Mouse (Mus musculus) MEL (cell line): ENCODE measurements around the gene Lrrc74a.

Source experiments
- CTCF ChIP-seq, 3 experiments: IDR thresholded peaks in 2 of 3; conservative IDR thresholded peaks in 1 of 3; 2 replicates each; pipeline ENCODE4 v1.5.1; 2011 to 2012; ENCODE audit warnings: low read length in 3 of 3, low read depth in 2 of 3, mild to moderate bottlenecking in 2 of 3, improper control_type of control experiment in 1 of 3, inconsistent platforms in 1 of 3, mixed read lengths in 1 of 3, moderate library complexity in 1 of 3; ENCODE audit not compliant: control insufficient read depth in 1 of 3, insufficient read depth in 1 of 3, poor library complexity in 1 of 3, severe bottlenecking in 1 of 3
- ETS1 ChIP-seq: IDR thresholded peaks from 2 replicates; pipeline ENCODE4 v1.6.1; 2012; ENCODE audit warnings: low read depth, mild to moderate bottlenecking, inconsistent platforms, low read length, improper control_type of control experiment, moderate library complexity
- GABPA ChIP-seq: IDR thresholded peaks from 2 replicates; pipeline ENCODE4 v1.6.1; 2012; ENCODE audit warnings: low read depth, mild to moderate bottlenecking, inconsistent platforms, low read length, improper control_type of control experiment, moderate library complexity
- POLR2A ChIP-seq, 2 experiments: IDR thresholded peaks; 2 replicates each; pipeline ENCODE4 v1.6.1; 2011 to 2012; ENCODE audit warnings: low read length in 2 of 2, mild to moderate bottlenecking in 2 of 2, control low read depth in 1 of 2, improper control_type of control experiment in 1 of 2, low read depth in 1 of 2, moderate library complexity in 1 of 2; ENCODE audit not compliant: control insufficient read depth in 1 of 2, insufficient read depth in 1 of 2, poor library complexity in 1 of 2
- RCOR1 ChIP-seq: IDR thresholded peaks from 2 replicates; pipeline ENCODE4 v1.6.1; 2012; ENCODE audit warnings: low read depth, mild to moderate bottlenecking, inconsistent platforms, low read length, improper control_type of control experiment

DNA sequence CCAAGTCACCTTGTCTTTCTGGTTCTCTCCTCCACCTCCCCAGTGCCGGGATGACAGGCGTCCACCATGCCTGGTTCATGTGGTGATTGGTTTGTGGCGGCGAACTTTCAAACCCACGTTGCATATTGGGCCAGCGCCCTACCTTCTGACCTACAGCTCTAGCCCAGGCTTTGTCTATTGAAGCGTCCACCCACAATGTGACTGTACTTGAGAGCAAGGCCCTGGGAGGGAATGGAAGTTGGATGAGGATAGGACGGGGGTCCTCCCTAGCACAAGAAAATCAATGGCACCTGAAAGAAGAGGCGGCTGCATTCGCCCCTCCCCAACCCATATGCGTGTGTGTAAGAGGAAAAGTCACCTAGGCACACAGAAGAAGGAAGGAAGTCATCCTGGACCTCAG is 60.2 kb downstream of the Lrrc74a start:
- no peak for TF ChIP-seq CTCF (IDR thresholded peaks at IDR 0.05 in 2 of 3, conservative IDR thresholded peaks at IDR 0.05 in 1 of 3; ENCODE audit: control insufficient read depth in 1 of 3, insufficient read depth in 1 of 3, low read depth in 2 of 3, low read length in 3 of 3, poor library complexity in 1 of 3, severe bottlenecking in 1 of 3)
- TF ChIP-seq GABPA, result no peak
- TF ChIP-seq RCOR1, result no peak
- TF ChIP-seq POLR2A (IDR thresholded peaks at IDR 0.05; ENCODE audit: control insufficient read depth in 1 of 2, insufficient read depth in 1 of 2, low read depth in 1 of 2, low read length in 2 of 2, poor library complexity in 1 of 2), result no peak
- no peak for TF ChIP-seq ETS1
